Mouse (Mus musculus): ENCODE results near the gene Ccdc63. TPM values are rescaled to one million over a fixed set of nuclear protein-coding genes. Genes with fewer than 3 reads are reported as not detected.

The Ccdc63 gene
- polyA plus RNA-seq, 2 experiments from 2014 or later: 0.75 TPM; not detected in 1

GRCm38 (mm10) chr5:122116243-122116642 lies 24.4 kb downstream of the Ccdc63 start:
- no peak for ATAC-seq

GRCm38 (mm10) chr5:122115266-122115763 lies 25.3 kb downstream of the Ccdc63 start:
- no peak for ATAC-seq

GRCm38 (mm10) chr5:122114176-122114575 lies 26.4 kb downstream of the Ccdc63 start:
- ATAC-seq: peak; percentile 57

- no peak for ATAC-seq
Observed at GRCm38 (mm10) chr5:122113450-122113849, 27.2 kb downstream of the Ccdc63 start.

GRCm38 (mm10) chr5:122111933-122112248 lies 28.7 kb downstream of the Ccdc63 start:
- no peak for ATAC-seq

- ATAC-seq: no peak
Observed at GRCm38 (mm10) chr5:122111091-122111932, 29.3 kb downstream of the Ccdc63 start.

- no peak for ATAC-seq
Observed at GRCm38 (mm10) chr5:122110625-122111024, 30.0 kb downstream of the Ccdc63 start.

GRCm38 (mm10) chr5:122109325-122110060 lies 31.1 kb downstream of the Ccdc63 start:
- no peak for ATAC-seq

- no peak for ATAC-seq
Observed at GRCm38 (mm10) chr5:122108104-122108503, 32.5 kb downstream of the Ccdc63 start.

GRCm38 (mm10) chr5:122106212-122106611 lies 34.4 kb downstream of the Ccdc63 start:
- ATAC-seq: no peak

- no peak for ATAC-seq
Observed at GRCm38 (mm10) chr5:122104981-122105380, 35.6 kb downstream of the Ccdc63 start.

- ATAC-seq: no peak
Observed at GRCm38 (mm10) chr5:122104201-122104600, 36.4 kb downstream of the Ccdc63 start.

- ATAC-seq: no peak
Observed at GRCm38 (mm10) chr5:122103075-122103474, 37.5 kb downstream of the Ccdc63 start.

GRCm38 (mm10) chr5:122102476-122103050 lies 38.1 kb downstream of the Ccdc63 start:
- ATAC-seq: no peak

GRCm38 (mm10) chr5:122094439-122094838 lies 46.2 kb downstream of the Ccdc63 start:
- no peak for ATAC-seq

- ATAC-seq: no peak
Observed at GRCm38 (mm10) chr5:122093734-122094133, 46.9 kb downstream of the Ccdc63 start.

GRCm38 (mm10) chr5:122092794-122093193 lies 47.8 kb downstream of the Ccdc63 start:
- ATAC-seq: no peak

- no peak for ATAC-seq
Observed at GRCm38 (mm10) chr5:122091070-122091469, 49.6 kb downstream of the Ccdc63 start.

GRCm38 (mm10) chr5:122089664-122090063 lies 51.0 kb downstream of the Ccdc63 start:
- ATAC-seq: no peak

- no peak for ATAC-seq
Observed at GRCm38 (mm10) chr5:122088917-122089316, 51.7 kb downstream of the Ccdc63 start.

- no peak for ATAC-seq
Observed at GRCm38 (mm10) chr5:122086121-122086520, 54.5 kb downstream of the Ccdc63 start.

- no peak for ATAC-seq
Observed at GRCm38 (mm10) chr5:122085291-122085690, 55.3 kb downstream of the Ccdc63 start.

GRCm38 (mm10) chr5:122084470-122084869 lies 56.2 kb downstream of the Ccdc63 start:
- no peak for ATAC-seq
